Mouse (Mus musculus) liver, embryonic 14.5 days (tissue): ENCODE measurements at regions not wholly inside any gene's neighbourhood (a gene's known extent, or its start where the extent isn't known, plus 50 kb on each side); places are given as distances from the start of the nearest gene placed in this dataset.

Experiments used
- ATAC-seq: fragments of 200-750 bp; cut with Nextera tagmentation; 2 replicates; pipeline ENCODE4 v1.8.0; 2017; ENCODE audit warnings: moderate number of reproducible peaks, mild to moderate bottlenecking, moderate library complexity; ENCODE audit not compliant: insufficient read depth
- DNase-seq, 3 experiments: peaks; one replicate each; pipeline ENCODE4 v3.0.0-alpha.2; 2012 to 2013; ENCODE audit warnings: low read depth in 3 of 3, low spot score in 3 of 3
- H3K27ac ChIP-seq: fragments of 300-500 bp; sonication (generic); 2 replicates; pipeline ENCODE4 v1.5.1; 2014; ENCODE audit warnings: moderate library complexity, mild to moderate bottlenecking, control low read depth, inconsistent platforms
- H3K27me3 ChIP-seq: fragments of 300-500 bp; sonication (generic); 2 replicates; pipeline ENCODE4 v1.6.1; 2014; ENCODE audit warnings: mild to moderate bottlenecking, low read length, moderate library complexity; ENCODE audit not compliant: control insufficient read depth, insufficient read depth
- H3K36me3 ChIP-seq: fragments of 300-500 bp; sonication (generic); replicated peaks from 2 replicates; pipeline ENCODE4 v1.6.1; 2014; ENCODE audit warnings: low read depth; ENCODE audit not compliant: control insufficient read depth, insufficient read depth
- H3K4me1 ChIP-seq, 2 experiments: fragments of 200-500 bp in 1 of 2; fragments of 300-500 bp in 1 of 2; sonication (generic) in 1 of 2; replicated peaks; 2 replicates each; pipeline ENCODE4 v1.6.1; 2012 to 2014; ENCODE audit warnings: antibody characterized with exemption in 1 of 2, inconsistent platforms in 1 of 2, low read length in 1 of 2; ENCODE audit not compliant: control insufficient read depth in 2 of 2, insufficient read depth in 2 of 2
- H3K4me2 ChIP-seq: fragments of 300-500 bp; sonication (generic); 2 replicates; pipeline ENCODE4 v1.6.1; 2014; ENCODE audit warnings: low read depth, mild to moderate bottlenecking, control low read depth, moderate library complexity
- H3K4me3 ChIP-seq, 2 experiments: fragments of 200-500 bp in 1 of 2; fragments of 300-500 bp in 1 of 2; sonication (generic) in 1 of 2; 2 replicates each; pipeline ENCODE4 v1.5.1; 2012 to 2014; ENCODE audit warnings: low read depth in 2 of 2, low read length in 2 of 2, mild to moderate bottlenecking in 2 of 2, control low read depth in 1 of 2, inconsistent platforms in 1 of 2, moderate library complexity in 1 of 2; ENCODE audit not compliant: insufficient read depth in 1 of 2
- H3K9ac ChIP-seq: fragments of 300-500 bp; sonication (generic); replicated peaks from 2 replicates; pipeline ENCODE4 v1.6.1; 2014; ENCODE audit warnings: mild to moderate bottlenecking, control low read depth, moderate library complexity
- H3K9me3 ChIP-seq: fragments of 300-500 bp; sonication (generic); 2 replicates; pipeline ENCODE4 v1.6.1; 2016; ENCODE audit warnings: low read length, mixed read lengths; ENCODE audit not compliant: control insufficient read depth
- CTCF ChIP-seq: IDR thresholded peaks from 2 replicates; pipeline ENCODE4 v1.5.1; 2016; ENCODE audit warnings: antibody characterized with exemption, low read depth, control low read depth
- EP300 ChIP-seq: IDR thresholded peaks from 2 replicates; pipeline ENCODE4 v1.6.1; 2016; ENCODE audit warnings: antibody characterized with exemption, low read depth
- WGBS: fragments of 180-500 bp; shearing (Covaris S2); extraction: QIAGEN DNeasy Blood & Tissue Kit; methylation state at CpG from one replicate; pipeline ENCODE4 v1.1.7; 2014; ENCODE audit not compliant: insufficient replicate concordance; 5-methylcytosine and 5-hydroxymethylcytosine counted together

DNA sequence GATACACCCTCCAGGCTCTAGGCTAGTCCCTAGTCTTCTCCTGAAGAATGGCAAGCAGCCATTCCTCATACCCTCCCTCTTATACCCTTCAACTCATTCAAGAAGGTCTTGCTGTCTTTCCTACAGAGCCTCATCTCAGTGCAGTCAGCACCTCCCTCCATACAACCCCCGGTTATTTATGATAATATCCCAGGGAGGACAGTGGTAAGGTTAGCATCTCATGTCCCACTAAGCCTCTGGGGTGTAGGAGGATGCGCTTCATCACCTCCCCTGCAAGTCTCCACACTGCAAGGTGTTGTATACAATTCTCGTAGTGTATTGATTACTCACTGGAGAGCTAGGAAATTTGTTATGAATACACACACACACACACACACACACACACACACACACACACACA lies 80.2 kb upstream of the Shisa6 start:
- Histone ChIP-seq H3K9me3 (no peaks in the 10 kb centered on the region), H3K9ac (no peak overlapping the region), H3K4me2 (no peak overlapping the region), H3K4me1 (no peaks in the 10 kb centered on the region), H3K27ac (no peak overlapping the region), H3K4me3 (no peak overlapping the region), H3K36me3 (no peaks in the 10 kb centered on the region), H3K27me3 (no peaks in the 10 kb centered on the region)
- 50% methylated on average over 3 of the region's 3 CpGs for WGBS
- DNase-seq (no peak), ATAC-seq (no peak)
- no peak for TF ChIP-seq CTCF
- TF ChIP-seq EP300, result no peak

GRCm38 (mm10) chr11:66606646-66607045 lies 80.9 kb upstream of the Shisa6 start:
- no peak overlapping the region for H3K27ac ChIP-seq
- ATAC-seq (no peak), DNase-seq (no peak)
- no peak overlapping the region for H3K4me3 ChIP-seq
- no peak overlapping the region for H3K4me2 ChIP-seq
- H3K9me3 ChIP-seq, result no peaks in the 10 kb centered on the region
- no peaks in the 10 kb centered on the region for H3K4me1 ChIP-seq
- TF ChIP-seq EP300, result no peak
- no peak for TF ChIP-seq CTCF
- H3K27me3 ChIP-seq, result no peaks in the 10 kb centered on the region
- WGBS, result 42% methylated on average over 9 of the region's 9 CpGs
- H3K36me3 ChIP-seq, result no peaks in the 10 kb centered on the region
- no peak overlapping the region for H3K9ac ChIP-seq

- WGBS, result 44% methylated on average over 2 of the region's 2 CpGs
- ATAC-seq, result no peak
- TF ChIP-seq CTCF, result no peak
- no peak for TF ChIP-seq EP300
Observed at GRCm38 (mm10) chr11:66609733-66610132, 84.0 kb upstream of the Shisa6 start.

DNA sequence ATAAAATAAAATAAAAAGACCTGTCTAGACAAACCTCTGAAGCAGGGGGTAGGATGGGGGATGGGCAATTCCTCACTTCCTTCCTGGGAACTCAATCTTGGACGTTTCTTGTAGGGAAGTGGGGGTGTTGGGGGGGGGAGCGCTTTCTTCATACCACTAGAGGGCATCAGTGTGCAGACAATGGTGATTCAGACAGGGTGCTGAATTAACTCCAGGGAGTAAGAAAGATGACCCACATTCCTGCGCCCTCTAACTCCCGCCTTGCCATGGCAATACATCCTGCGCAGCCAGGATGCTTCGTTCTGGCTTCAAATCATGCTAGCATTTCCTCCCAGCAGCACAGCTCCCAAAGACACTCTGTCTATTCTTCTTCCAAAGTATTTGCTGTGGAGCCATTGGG lies 87.4 kb upstream of the Shisa6 start:
- Histone ChIP-seq H3K27me3 (no peaks in the 10 kb centered on the region), H3K4me3 (no peak overlapping the region), H3K36me3 (no peaks in the 10 kb centered on the region), H3K27ac (no peak overlapping the region), H3K9ac (no peak overlapping the region), H3K9me3 (no peaks in the 10 kb centered on the region), H3K4me2 (no peak overlapping the region), H3K4me1 (no peaks in the 10 kb centered on the region)
- DNase-seq (no peak), ATAC-seq (no peak)
- WGBS, result 9% methylated on average over 6 of the region's 6 CpGs
- TF ChIP-seq EP300 (no peak), CTCF (peak; percentile 17; the same call in 1 of the 2 replicates)

More at GRCm38 (mm10) chr11:66609733-66610132, 84.0 kb upstream of the Shisa6 start:
- Histone ChIP-seq H3K36me3 (no peaks in the 10 kb centered on the region), H3K4me3 (no peak overlapping the region), H3K4me1 (no peaks in the 10 kb centered on the region), H3K27ac (no peak overlapping the region), H3K9me3 (no peaks in the 10 kb centered on the region), H3K9ac (no peak overlapping the region), H3K4me2 (no peak overlapping the region), H3K27me3 (no peaks in the 10 kb centered on the region)
- DNase-seq, result no peak

DNA sequence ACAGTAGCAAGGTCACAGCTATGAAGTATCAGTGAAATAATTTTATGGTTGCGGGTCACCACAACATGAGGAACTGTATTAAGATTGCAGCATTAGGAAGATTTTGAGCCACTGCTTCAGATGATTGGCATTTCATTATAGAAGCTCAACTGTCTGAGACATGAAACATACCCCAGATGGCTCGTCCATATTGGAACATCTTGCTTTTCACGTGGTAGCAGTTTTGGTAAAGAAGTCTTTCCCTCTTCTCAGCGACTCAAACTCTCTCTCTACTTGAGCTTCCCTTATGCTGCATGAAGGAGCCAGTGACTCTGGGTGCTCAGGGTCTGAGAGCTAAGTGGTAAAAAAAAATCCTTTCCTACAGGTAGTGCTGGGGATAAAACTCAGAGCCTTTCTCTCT lies 99.7 kb upstream of the Shisa6 start:
- TF ChIP-seq CTCF, result no peak
- no peak for TF ChIP-seq EP300
- ATAC-seq, result no peak
- WGBS, result 63% methylated on average over 4 of the region's 4 CpGs

More for the DNA sequence above, 99.7 kb upstream of the Shisa6 start:
- no peak for DNase-seq
- Histone ChIP-seq H3K4me2 (no peak overlapping the region), H3K27ac (no peak overlapping the region), H3K27me3 (no peaks in the 10 kb centered on the region), H3K9ac (no peak overlapping the region), H3K9me3 (no peaks in the 10 kb centered on the region), H3K4me3 (no peak overlapping the region), H3K36me3 (no peaks in the 10 kb centered on the region), H3K4me1 (no peaks in the 10 kb centered on the region)
